Mouse (Mus musculus): ENCODE data around the gene Rab40c.

- no peak for TF ChIP-seq EP300 (IDR thresholded peaks at IDR 0.05; ENCODE audit: low read depth)
- no peak for TF ChIP-seq CTCF (IDR thresholded peaks at IDR 0.05; ENCODE audit: low read depth)
These were observed 48.6 kb upstream of the Rab40c start for GRCm38 (mm10) chr17:25968176-25968575.
